Mouse (Mus musculus): ENCODE measurements around the gene Sdc4. TPM values are rescaled to one million over a fixed set of nuclear protein-coding genes. Genes with fewer than 3 reads are reported as not detected.

Gene Sdc4
- total and polyA plus RNA-seq, 3 experiments, result not detected

DNA sequence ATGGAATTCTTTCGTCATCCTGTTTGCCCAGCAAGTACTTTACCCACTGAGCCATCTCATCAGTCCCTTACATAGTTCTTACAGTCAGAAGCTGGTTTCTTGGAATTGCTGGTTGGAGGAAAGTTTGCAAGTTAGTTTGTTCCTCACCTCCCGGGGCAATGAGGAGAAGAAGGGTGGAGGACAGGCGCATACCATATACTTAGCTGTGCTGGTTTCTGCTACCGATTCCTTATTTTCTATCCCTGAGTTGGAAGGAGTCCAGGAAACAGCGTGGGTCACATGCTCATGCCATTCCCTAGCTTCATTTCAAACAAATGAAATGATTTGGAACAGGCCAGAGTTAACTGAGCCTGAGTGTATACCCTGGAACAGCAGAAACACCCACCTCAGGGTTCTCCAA, 5.2 kb upstream of the Sdc4 start:
- no peak for TF ChIP-seq TBP (IDR thresholded peaks at IDR 0.05; ENCODE audit: low read depth, low read length)
- TF ChIP-seq MAX (IDR thresholded peaks at IDR 0.05; ENCODE audit: low read length), result no peak
- no peak for TF ChIP-seq MAZ (IDR thresholded peaks at IDR 0.05; ENCODE audit: low read depth, low read length)
- no peak for TF ChIP-seq KAT2A (conservative IDR thresholded peaks at IDR 0.05; ENCODE audit: low read depth, low read length)
- TF ChIP-seq ELF1 (IDR thresholded peaks at IDR 0.05; ENCODE audit: low read depth, low read length), result no peak
- no peak for TF ChIP-seq MEF2A (IDR thresholded peaks at IDR 0.05; ENCODE audit: extremely low read depth, insufficient replicate concordance, low read depth, low read length, poor library complexity, severe bottlenecking)
- TF ChIP-seq MAFK (IDR thresholded peaks at IDR 0.05; ENCODE audit: borderline replicate concordance, low read depth, low read length), result no peak
- no peak for TF ChIP-seq ZKSCAN1 (IDR thresholded peaks at IDR 0.05; ENCODE audit: low read depth, low read length)
- Histone ChIP-seq H3K27me3 (ENCODE audit: control insufficient read depth in 1 of 2, insufficient read depth in 2 of 2, low read length in 2 of 2) (peaks cover 26 to 42% of the 10 kb centered on the region in 2 experiments), H3K4me1 (ENCODE audit: control insufficient read depth in 1 of 2, insufficient read depth in 2 of 2, low read length in 2 of 2) (no peaks in the 10 kb centered on the region), H3K36me3 (ENCODE audit: control insufficient read depth in 1 of 2, insufficient read depth in 2 of 2, low read length in 2 of 2) (no peaks in the 10 kb centered on the region), H3K27ac (ENCODE audit: control insufficient read depth, low read depth, low read length) (no peak overlapping the region), H3K9me3 (replicated peaks; ENCODE audit: insufficient read depth, low read length) (no peaks in the 10 kb centered on the region), H3K4me3 (ENCODE audit: control insufficient read depth in 1 of 2, insufficient read depth in 1 of 2, low read depth in 2 of 2, low read length in 2 of 2) (no peak overlapping the region), H3K9ac (ENCODE audit: control insufficient read depth, low read depth, low read length, poor library complexity, severe bottlenecking) (no peak overlapping the region), H3K79me2 (ENCODE audit: control insufficient read depth, insufficient read depth, low read length, poor library complexity) (no peaks in the 10 kb centered on the region)
- no peak for DNase-seq (ENCODE audit: low read depth, low spot score)

DNA sequence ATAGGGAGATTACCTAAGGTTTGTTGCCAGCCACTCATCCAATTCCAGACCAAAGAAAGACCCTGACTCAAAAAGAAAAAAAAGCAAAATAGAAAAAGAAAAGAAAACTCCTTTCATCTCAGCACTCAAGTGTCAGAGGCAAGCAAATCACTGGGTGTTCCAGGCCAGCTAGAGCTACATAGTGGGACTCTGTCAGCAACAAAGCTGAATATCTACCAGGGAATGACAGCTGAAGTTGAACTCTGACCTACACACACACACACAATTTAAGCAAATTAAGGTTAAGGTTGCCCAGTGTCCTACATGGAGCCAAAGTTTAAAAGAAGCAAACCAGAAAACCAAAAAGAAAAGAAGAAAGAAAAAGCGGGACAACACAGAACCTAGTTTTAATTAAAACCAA, 4.5 kb upstream of the Sdc4 start:
- Histone ChIP-seq H3K79me2 (ENCODE audit: control insufficient read depth, insufficient read depth, low read length, poor library complexity) (no peaks in the 10 kb centered on the region), H3K9me3 (replicated peaks; ENCODE audit: insufficient read depth, low read length) (no peaks in the 10 kb centered on the region), H3K4me1 (ENCODE audit: control insufficient read depth in 1 of 2, insufficient read depth in 2 of 2, low read length in 2 of 2) (no peaks in the 10 kb centered on the region), H3K27me3 (ENCODE audit: control insufficient read depth in 1 of 2, insufficient read depth in 2 of 2, low read length in 2 of 2) (peaks cover 24 to 41% of the 10 kb centered on the region in 2 experiments), H3K9ac (ENCODE audit: control insufficient read depth, low read depth, low read length, poor library complexity, severe bottlenecking) (no peak overlapping the region), H3K36me3 (ENCODE audit: control insufficient read depth in 1 of 2, insufficient read depth in 2 of 2, low read length in 2 of 2) (no peaks in the 10 kb centered on the region), H3K4me3 (ENCODE audit: control insufficient read depth in 1 of 2, insufficient read depth in 1 of 2, low read depth in 2 of 2, low read length in 2 of 2) (no peak overlapping the region), H3K27ac (ENCODE audit: control insufficient read depth, low read depth, low read length) (no peak overlapping the region)
- no peak for TF ChIP-seq MAZ (IDR thresholded peaks at IDR 0.05; ENCODE audit: low read depth, low read length)
- TF ChIP-seq CHD1 (IDR thresholded peaks at IDR 0.05; ENCODE audit: low read depth, low read length), result no peak
- no peak for TF ChIP-seq JUND (IDR thresholded peaks at IDR 0.05; ENCODE audit: low read depth, low read length)
- TF ChIP-seq KAT2A (conservative IDR thresholded peaks at IDR 0.05; ENCODE audit: low read depth, low read length), result no peak
- no peak for TF ChIP-seq HCFC1 (IDR thresholded peaks at IDR 0.05; ENCODE audit: low read depth, low read length)
- DNase-seq (ENCODE audit: low read depth, low spot score), result no peak

DNA sequence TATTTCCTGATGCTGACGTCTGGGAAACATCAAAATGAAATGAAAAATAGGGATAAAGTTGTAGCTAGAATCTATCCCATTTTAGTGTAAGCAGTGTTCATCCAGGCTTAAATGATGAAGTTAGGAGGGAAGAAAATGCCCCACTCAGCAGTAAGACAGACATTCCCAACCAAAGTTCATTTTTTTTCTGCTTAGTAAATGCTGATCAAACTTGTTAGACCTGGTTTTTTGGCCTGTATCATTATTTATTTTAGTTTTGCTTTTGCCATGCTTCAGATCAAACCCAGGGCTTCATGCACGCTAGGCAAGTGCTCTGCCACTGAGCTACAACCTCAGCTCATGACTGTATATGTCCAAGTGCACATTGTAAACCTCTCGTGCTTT, 2.4 kb upstream of the Sdc4 start:
- H3K4me1 ChIP-seq (ENCODE audit: control insufficient read depth in 1 of 2, insufficient read depth in 2 of 2, low read length in 2 of 2), result no peaks in the 10 kb centered on the region
- H3K27ac ChIP-seq (ENCODE audit: control insufficient read depth, low read depth, low read length), result no peak overlapping the region
- H3K9me3 ChIP-seq (replicated peaks; ENCODE audit: insufficient read depth, low read length), result no peaks in the 10 kb centered on the region
- TF ChIP-seq CHD2 (IDR thresholded peaks at IDR 0.05; ENCODE audit: low read length) (no peak), GABPA (IDR thresholded peaks at IDR 0.05; ENCODE audit: low read depth, low read length) (no peak), SMC3 (IDR thresholded peaks at IDR 0.05; ENCODE audit: low read depth, low read length) (no peak), SIN3A (IDR thresholded peaks at IDR 0.05; ENCODE audit: low read length) (no peak), BHLHE40 (IDR thresholded peaks at IDR 0.05; ENCODE audit: borderline replicate concordance, low read depth, low read length) (no peak), JUND (IDR thresholded peaks at IDR 0.05; ENCODE audit: low read depth, low read length) (no peak), CTCF (IDR thresholded peaks at IDR 0.05 in 2 of 3, conservative IDR thresholded peaks at IDR 0.05 in 1 of 3; ENCODE audit: control insufficient read depth in 1 of 3, insufficient read depth in 1 of 3, low read depth in 2 of 3, low read length in 3 of 3, poor library complexity in 1 of 3, severe bottlenecking in 1 of 3) (no peak)
- no peak for DNase-seq (ENCODE audit: low read depth, low spot score)
- peaks cover 27 to 43% of the 10 kb centered on the region in 2 experiments for H3K27me3 ChIP-seq (ENCODE audit: control insufficient read depth in 1 of 2, insufficient read depth in 2 of 2, low read length in 2 of 2)
- no peaks in the 10 kb centered on the region for H3K36me3 ChIP-seq (ENCODE audit: control insufficient read depth in 1 of 2, insufficient read depth in 2 of 2, low read length in 2 of 2)
- no peaks in the 10 kb centered on the region for H3K79me2 ChIP-seq (ENCODE audit: control insufficient read depth, insufficient read depth, low read length, poor library complexity)
- no peak overlapping the region for H3K9ac ChIP-seq (ENCODE audit: control insufficient read depth, low read depth, low read length, poor library complexity, severe bottlenecking)
- no peak overlapping the region for H3K4me3 ChIP-seq (ENCODE audit: control insufficient read depth in 1 of 2, insufficient read depth in 1 of 2, low read depth in 2 of 2, low read length in 2 of 2)

Measured in MEL (cell line).